Comparison of ENCODE assay signal across 26 mouse cellular contexts in the genomic region with DNA sequence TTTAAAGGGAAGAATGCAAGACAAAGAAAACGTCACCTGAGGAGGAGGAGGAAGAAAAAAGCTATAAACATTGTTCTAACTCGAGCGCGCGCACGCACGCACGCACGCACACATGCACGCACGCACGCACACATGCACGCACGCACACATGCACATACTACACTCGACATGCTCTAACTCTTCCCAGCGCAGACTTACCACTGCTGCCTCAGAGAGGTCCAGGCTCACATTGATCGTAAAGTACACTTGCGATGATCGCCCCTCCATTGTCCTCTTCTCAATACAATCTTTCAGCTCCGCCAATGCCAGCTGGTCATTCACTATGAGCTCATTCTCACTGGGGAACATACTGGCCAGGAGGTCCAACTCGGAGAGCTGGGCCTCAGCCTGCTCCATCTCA.
"Had no signal": no experiment of that assay in that cellular context is flagged by ENCODE, and none has a peak within 500 bp of the region (broad histone marks: within the 10 kb centered on the region; RNA-seq: fewer than 3 reads in every experiment).

No protein-coding gene starts in this region.

- H3K9ac ChIP-seq: heart, embryonic 12.5 days; hindbrain, embryonic 12.5 days; hindbrain, embryonic 14.5 days; intestine, embryonic 15.5 days; kidney, embryonic 15.5 days; limb, embryonic 13.5 days; limb, embryonic 15.5 days; liver, embryonic 12.5 days; liver, embryonic 14.5 days had no signal

- H3K27me3 ChIP-seq: heart, embryonic 12.5 days; hindbrain, embryonic 12.5 days; intestine, embryonic 15.5 days; kidney, embryonic 15.5 days; limb, embryonic 13.5 days; limb, embryonic 15.5 days; liver, embryonic 12.5 days had no signal

- H3K36me3 ChIP-seq: hindbrain, embryonic 10.5 days; kidney, embryonic 15.5 days; liver, embryonic 12.5 days had no signal

- H3K4me3 ChIP-seq: gastrocnemius, adult 2 months; heart, embryonic 12.5 days; hindbrain, embryonic 10.5 days; hindbrain, embryonic 12.5 days; intestine, embryonic 15.5 days; kidney, embryonic 15.5 days; limb, embryonic 13.5 days; limb, embryonic 15.5 days; liver, embryonic 12.5 days had no signal

- DNase-seq: gastrocnemius, adult 2 months; gastrocnemius, postnatal 10 days; gastrocnemius, postnatal 25 days; heart, postnatal 10 days; heart, postnatal 4 days; kidney, adult 11 months; kidney, adult 2 months; kidney, adult 9 months; kidney, postnatal 14 days; kidney, postnatal 36 days; layer of hippocampus, adult 9-11 months; layer of hippocampus, postnatal 36 days; left cerebral cortex, postnatal 4 days had no signal

- H3K4me2 ChIP-seq: heart, embryonic 12.5 days; hindbrain, embryonic 12.5 days; hindbrain, embryonic 14.5 days; intestine, embryonic 15.5 days; kidney, embryonic 15.5 days; limb, embryonic 13.5 days; limb, embryonic 15.5 days; liver, embryonic 12.5 days had no signal

- ATAC-seq: hindbrain, embryonic 16.5 days; inflammation-experienced regulatory T-cells, adult 6 months; intestine, embryonic 15.5 days; liver, embryonic 12.5 days had no signal

- H3K27ac ChIP-seq: gastrocnemius, adult 2 months; hindbrain, embryonic 10.5 days; hindbrain, embryonic 12.5 days; hindbrain, embryonic 14.5 days; intestine, embryonic 15.5 days; kidney, embryonic 15.5 days; kidney, postnatal 0 days; limb, embryonic 13.5 days; limb, embryonic 15.5 days; liver, embryonic 12.5 days; liver, embryonic 14.5 days had no signal

- H3K9me3 ChIP-seq: heart, embryonic 12.5 days; hindbrain, embryonic 10.5 days; hindbrain, embryonic 12.5 days; intestine, embryonic 15.5 days; kidney, embryonic 15.5 days; limb, embryonic 13.5 days; limb, embryonic 15.5 days; liver, embryonic 12.5 days had no signal
